Mouse (Mus musculus) myocyte (in vitro differentiated cells): ENCODE measurements at regions not wholly inside any gene's neighbourhood (a gene's known extent, or its start where the extent isn't known, plus 50 kb on each side); places are given as distances from the start of the nearest gene placed in this dataset.

Experiments used
- CEBPB ChIP-seq: IDR thresholded peaks from 2 replicates; pipeline ENCODE4 v1.6.1; 2011; ENCODE audit warnings: mild to moderate bottlenecking, moderate library complexity; ENCODE audit not compliant: poor library complexity, insufficient read depth, severe bottlenecking
- E2F4 ChIP-seq: IDR thresholded peaks from one replicate; pipeline ENCODE4 v1.6.1; 2011; ENCODE audit warnings: mild to moderate bottlenecking, control low read depth, moderate library complexity; ENCODE audit not compliant: insufficient read depth
- MAX ChIP-seq: IDR thresholded peaks from one replicate; pipeline ENCODE4 v1.6.1; 2011; ENCODE audit warnings: low read depth, mild to moderate bottlenecking, control low read depth
- MYOD1 ChIP-seq, 3 experiments: IDR thresholded peaks; one replicate each; pipeline ENCODE4 v1.6.1; 2011; ENCODE audit warnings: control low read depth in 2 of 3, low read depth in 2 of 3, mild to moderate bottlenecking in 2 of 3, moderate library complexity in 1 of 3; ENCODE audit not compliant: insufficient read length in 2 of 3, control insufficient read depth in 1 of 3
- MYOG ChIP-seq, 3 experiments: IDR thresholded peaks; one replicate each; pipeline ENCODE4 v1.6.1; 2011; ENCODE audit warnings: control low read depth in 2 of 3, low read depth in 2 of 3, mild to moderate bottlenecking in 2 of 3; ENCODE audit not compliant: insufficient read length in 2 of 3, control insufficient read depth in 1 of 3, insufficient read depth in 1 of 3
- POLR2A ChIP-seq: IDR thresholded peaks from one replicate; pipeline ENCODE4 v1.6.1; 2011; ENCODE audit warnings: low read depth, mild to moderate bottlenecking, control low read depth, moderate library complexity; ENCODE audit not compliant: insufficient read length
- POLR2AphosphoS2 ChIP-seq: IDR thresholded peaks from one replicate; pipeline ENCODE4 v1.6.1; 2011; ENCODE audit warnings: low read depth, control low read depth; ENCODE audit not compliant: insufficient read length
- SRF ChIP-seq: IDR thresholded peaks from one replicate; pipeline ENCODE4 v1.6.1; 2011; ENCODE audit warnings: low read depth; ENCODE audit not compliant: control insufficient read depth, insufficient read length
- TCF12 ChIP-seq: IDR thresholded peaks from one replicate; pipeline ENCODE4 v1.6.1; 2011; ENCODE audit warnings: mild to moderate bottlenecking, control low read depth; ENCODE audit not compliant: poor library complexity, insufficient read depth, severe bottlenecking
- TCF3 ChIP-seq: IDR thresholded peaks from one replicate; pipeline ENCODE4 v1.6.1; 2011; ENCODE audit warnings: low read depth, control low read depth; ENCODE audit not compliant: insufficient read length
- USF1 ChIP-seq: IDR thresholded peaks from one replicate; pipeline ENCODE4 v1.6.1; 2011; ENCODE audit warnings: low read depth, mild to moderate bottlenecking, control low read depth, moderate library complexity

GRCm38 (mm10) chr12:106674741-106675140 lies 664.7 kb downstream of the Vrk1 start:
- TF ChIP-seq MAX (no peak), POLR2A (no peak), CEBPB (no peak), MYOG (IDR thresholded peaks at IDR 0.05; ENCODE audit: control insufficient read depth in 1 of 3, insufficient read depth in 1 of 3, insufficient read length in 2 of 3, low read depth in 2 of 3) (no peak), E2F4 (no peak), USF1 (no peak), SRF (no peak), POLR2AphosphoS2 (no peak), MYOD1 (IDR thresholded peaks at IDR 0.05; ENCODE audit: control insufficient read depth in 1 of 3, insufficient read length in 2 of 3, low read depth in 2 of 3) (no peak), TCF3 (no peak), TCF12 (no peak)
